Mouse (Mus musculus): ENCODE data around the gene Syn3.

Syn3 gene

GRCm38 (mm10) chr10:86093109-86094035 lies 405.3 kb downstream of the Syn3 start:
- DNase-seq (ENCODE audit: low spot score) = no peak

GRCm38 (mm10) chr10:86091919-86092318 lies 406.8 kb downstream of the Syn3 start:
- DNase-seq (ENCODE audit: low spot score) = peak; percentile 40

- no peak for DNase-seq (ENCODE audit: low spot score)
Observed at GRCm38 (mm10) chr10:86079921-86080320, 418.8 kb downstream of the Syn3 start.

GRCm38 (mm10) chr10:86078761-86079160 lies 419.9 kb downstream of the Syn3 start:
- DNase-seq (ENCODE audit: low spot score) = no peak

GRCm38 (mm10) chr10:86077272-86077671 lies 421.4 kb downstream of the Syn3 start:
- DNase-seq (ENCODE audit: low spot score) = no peak

GRCm38 (mm10) chr10:86074971-86075711 lies 423.6 kb downstream of the Syn3 start:
- DNase-seq (ENCODE audit: low spot score) = no peak

GRCm38 (mm10) chr10:86074134-86074533 lies 424.6 kb downstream of the Syn3 start:
- no peak for DNase-seq (ENCODE audit: low spot score)

GRCm38 (mm10) chr10:86070751-86071150 lies 427.9 kb downstream of the Syn3 start:
- no peak for DNase-seq (ENCODE audit: low spot score)

- DNase-seq (ENCODE audit: low spot score) = no peak
Observed at GRCm38 (mm10) chr10:86069341-86069740, 429.4 kb downstream of the Syn3 start.

GRCm38 (mm10) chr10:86067911-86068310 lies 430.8 kb downstream of the Syn3 start:
- DNase-seq (ENCODE audit: low spot score) = no peak

GRCm38 (mm10) chr10:86066651-86067050 lies 432.0 kb downstream of the Syn3 start:
- no peak for DNase-seq (ENCODE audit: low spot score)

GRCm38 (mm10) chr10:86065661-86066060 lies 433.0 kb downstream of the Syn3 start:
- DNase-seq (ENCODE audit: low spot score) = no peak

GRCm38 (mm10) chr10:86064937-86065336 lies 433.8 kb downstream of the Syn3 start:
- peak; percentile 28 for DNase-seq (ENCODE audit: low spot score)

GRCm38 (mm10) chr10:86063018-86063384 lies 435.7 kb downstream of the Syn3 start:
- no peak for DNase-seq (ENCODE audit: low spot score)

GRCm38 (mm10) chr10:86062261-86063017 lies 436.3 kb downstream of the Syn3 start:
- no peak for DNase-seq (ENCODE audit: low spot score)

GRCm38 (mm10) chr10:86060267-86060666 lies 438.4 kb downstream of the Syn3 start:
- no peak for DNase-seq (ENCODE audit: low spot score)

GRCm38 (mm10) chr10:86057712-86058111 lies 441.0 kb downstream of the Syn3 start:
- no peak for DNase-seq (ENCODE audit: low spot score)

GRCm38 (mm10) chr10:86057286-86057685 lies 441.4 kb downstream of the Syn3 start:
- DNase-seq (ENCODE audit: low spot score) = no peak

- no peak for DNase-seq (ENCODE audit: low spot score)
Observed at GRCm38 (mm10) chr10:86056297-86056903, 442.3 kb downstream of the Syn3 start.

- DNase-seq (ENCODE audit: low spot score) = peak; percentile 18
Observed at GRCm38 (mm10) chr10:86052818-86053522, 445.7 kb downstream of the Syn3 start.

GRCm38 (mm10) chr10:86050522-86050921 lies 448.2 kb downstream of the Syn3 start:
- no peak for DNase-seq (ENCODE audit: low spot score)

Data from c-Kit-positive CD71-positive TER-119-positive erythroid progenitor cells, embryonic 14.5 days (primary cell).